Mouse (Mus musculus): Measurements from ENCODE around the gene Yod1.

DNA sequence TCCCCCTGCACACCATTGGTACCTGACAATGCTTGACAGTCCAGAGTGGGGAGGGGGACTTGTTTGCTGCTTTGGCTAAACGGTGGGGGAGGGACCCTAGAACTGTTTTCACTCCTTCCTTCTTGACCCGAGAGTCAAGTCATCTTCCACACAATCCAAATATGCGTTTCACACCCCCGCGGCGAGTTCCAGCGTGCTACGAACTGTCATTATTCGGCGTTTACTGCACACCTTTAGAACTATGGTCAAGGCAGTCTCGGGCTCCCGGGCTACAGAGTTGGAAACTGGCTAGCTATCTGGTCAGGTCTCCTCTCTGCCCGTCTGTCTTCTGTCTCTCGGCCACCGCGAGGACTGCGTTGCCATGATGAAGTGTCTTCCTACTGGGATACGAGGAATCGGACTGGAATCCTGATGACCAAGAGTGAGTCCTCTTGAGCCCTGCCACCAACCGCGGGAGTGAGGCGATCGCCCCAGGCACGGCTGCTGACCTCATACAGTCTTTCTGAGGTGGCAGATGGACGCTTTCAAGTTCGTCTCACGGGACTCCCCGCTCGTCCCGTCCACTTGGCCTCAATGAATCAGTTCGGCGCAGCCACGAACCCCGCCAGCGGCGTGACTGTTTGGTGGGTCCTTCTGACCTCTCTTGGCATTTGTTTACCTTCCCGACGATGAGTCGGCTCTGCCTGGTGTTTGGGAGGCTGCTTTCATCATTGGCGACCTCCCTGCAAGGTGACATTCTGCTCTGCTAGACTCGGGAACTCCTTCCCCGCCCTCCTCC is 425 bp upstream of the Yod1 start:
- TF ChIP-seq CTCF (IDR thresholded peaks at IDR 0.05; ENCODE audit: low read depth) (no peak), EP300 (IDR thresholded peaks at IDR 0.05; ENCODE audit: low read depth) (no peak)
